In genomic region chr11:102536210-102536609, GRCm38 (mm10) we compare ENCODE assay signal across 28 mouse cellular contexts. TPM values are rescaled to one million over a fixed set of nuclear protein-coding genes. Genes with fewer than 3 reads are reported as not detected.
A peak's percentile ranks its signal among the peaks of the same experiment; 100 is the strongest.
DNase-seq lines count a peak whose midpoint lies in the region; ATAC-seq and TF ChIP-seq lines count a peak whose summit lies in the region.
"Had no signal": no experiment of that assay in that cellular context is flagged by ENCODE, and none has a peak within 500 bp of the region (broad histone marks: within the 10 kb centered on the region; RNA-seq: fewer than 3 reads in every experiment).

No protein-coding gene starts in this region.

- H3K9ac ChIP-seq in forebrain, embryonic 15.5 days (replicated peaks): no peak overlapping the region
- H3K9ac ChIP-seq in forebrain, postnatal 0 days: no peak overlapping the region
- H3K9ac ChIP-seq: hindbrain, embryonic 12.5 days; liver, embryonic 12.5 days; liver, postnatal 0 days; midbrain, embryonic 13.5 days; neural tube, embryonic 13.5 days; stomach, embryonic 15.5 days had no signal

- DNase-seq in forebrain, postnatal 0 days: no peak
- DNase-seq in NIH3T3 (ENCODE audit: low read depth): peak; percentile 60
- DNase-seq in fat pad, adult 2 months (ENCODE audit: extremely low read depth, low read depth, low spot score): peak; percentile 37
- no peak for DNase-seq in urinary bladder, postnatal 36 days (ENCODE audit: low spot score in 2 of 2)
- no peak for DNase-seq in urinary bladder, postnatal 4 days (ENCODE audit: low spot score in 2 of 2)
- DNase-seq in right cerebral cortex, postnatal 4 days: no peak
- DNase-seq: B cell, adult 2 months; cerebellum, adult 11 months; cerebellum, adult 9-10 months; cerebellum, postnatal 36 days; gastrocnemius, postnatal 25 days; heart, adult 18-20 months; heart, postnatal 36 days; kidney, adult 8-10 months; kidney, postnatal 10 days; liver, postnatal 0 days; thymus, postnatal 14 days had no signal

- TF ChIP-seq CTCF in forebrain, postnatal 0 days (IDR thresholded peaks at IDR 0.05; ENCODE audit: low read depth): no peak

- no peak overlapping the region for H3K4me2 ChIP-seq in forebrain, embryonic 15.5 days (replicated peaks)
- no peak overlapping the region for H3K4me2 ChIP-seq in forebrain, postnatal 0 days (ENCODE audit: low read depth)
- H3K4me2 ChIP-seq: heart, embryonic 11.5 days; hindbrain, embryonic 12.5 days; liver, embryonic 12.5 days; midbrain, embryonic 13.5 days; neural tube, embryonic 13.5 days; stomach, embryonic 15.5 days had no signal

- no peak for ATAC-seq in forebrain, embryonic 15.5 days (replicated peaks)
- no peak for ATAC-seq in forebrain, postnatal 0 days
- ATAC-seq: intestine, embryonic 16.5 days; liver, embryonic 12.5 days; liver, postnatal 0 days; midbrain, embryonic 13.5 days had no signal

- 0 out of 2 replicates have a peak overlapping the region, but pooled peaks have one; percentile 15 for H3K27ac ChIP-seq in forebrain, embryonic 15.5 days (replicated peaks)
- H3K27ac ChIP-seq in forebrain, postnatal 0 days (ENCODE audit: low read depth, low read length): no peak overlapping the region
- H3K27ac ChIP-seq: hindbrain, embryonic 12.5 days; liver, embryonic 12.5 days; macrophage; midbrain, embryonic 13.5 days; neural tube, embryonic 13.5 days; stomach, embryonic 15.5 days had no signal

- no peak overlapping the region for H3K4me3 ChIP-seq in forebrain, embryonic 15.5 days
- H3K4me3 ChIP-seq in forebrain, postnatal 0 days (ENCODE audit: low read depth, low read length): no peak overlapping the region
- H3K4me3 ChIP-seq: hindbrain, embryonic 12.5 days; liver, embryonic 12.5 days; midbrain, embryonic 13.5 days; neural tube, embryonic 13.5 days; stomach, embryonic 15.5 days had no signal

- no peaks in the 10 kb centered on the region for H3K27me3 ChIP-seq in forebrain, embryonic 15.5 days
- no peaks in the 10 kb centered on the region for H3K27me3 ChIP-seq in forebrain, postnatal 0 days (ENCODE audit: insufficient read depth, low read length)
- H3K27me3 ChIP-seq: hindbrain, embryonic 12.5 days; liver, embryonic 12.5 days; midbrain, embryonic 13.5 days; neural tube, embryonic 13.5 days; stomach, embryonic 15.5 days had no signal

- 0 out of 2 replicates have a peak, but pooled peaks cover 13% of the 10 kb centered on the region for H3K4me1 ChIP-seq in forebrain, embryonic 15.5 days
- no peaks in the 10 kb centered on the region for H3K4me1 ChIP-seq in forebrain, postnatal 0 days (ENCODE audit: insufficient read depth)
- H3K4me1 ChIP-seq: hindbrain, embryonic 12.5 days; midbrain, embryonic 13.5 days; stomach, embryonic 15.5 days had no signal

- whole genome bisulfite sequencing in forebrain, embryonic 15.5 days: 36% methylated on average over 3 of the region's 3 CpGs
- WGBS in forebrain, postnatal 0 days: 29% methylated on average over 3 of the region's 3 CpGs

- no peaks in the 10 kb centered on the region for H3K9me3 ChIP-seq in forebrain, embryonic 15.5 days
- no peaks in the 10 kb centered on the region for H3K9me3 ChIP-seq in forebrain, postnatal 0 days (ENCODE audit: low read length)
- H3K9me3 ChIP-seq: hindbrain, embryonic 12.5 days; liver, embryonic 12.5 days; midbrain, embryonic 13.5 days; neural tube, embryonic 13.5 days; stomach, embryonic 15.5 days had no signal

- H3K36me3 ChIP-seq in forebrain, embryonic 15.5 days: peaks cover 9% of the 10 kb centered on the region; the same call in 1 of the 2 replicates
- H3K36me3 ChIP-seq in forebrain, postnatal 0 days (ENCODE audit: insufficient read depth): peaks cover 7% of the 10 kb centered on the region; the same call in 1 of the 2 replicates
- H3K36me3 ChIP-seq: stomach, embryonic 15.5 days had no signal

RNA-seq across cellular contexts. Expression of gene Gpatch8, which starts 20.0 kb away (rescaled TPM):
- polyA plus RNA-seq in forebrain, embryonic 15.5 days (2015; fragmentation: Nextera tagmentation; extraction: Ambion mirVana): 77.6 and 80.8 TPM in 2 replicates
- 29.5 and 31.1 TPM in 2 replicates for total RNA-seq in forebrain, postnatal 0 days (2014; rRNA removed)
- 25.2 and 45.5 TPM in 2 replicates for polyA plus RNA-seq in forebrain, postnatal 0 days (2015; fragmentation: Nextera tagmentation; extraction: Ambion mirVana)

RNA-seq across cellular contexts. Expression of gene Gm11627, which starts 43.1 kb away (rescaled TPM):
- 8.2 and 10.1 TPM in 2 replicates for polyA plus RNA-seq in forebrain, embryonic 15.5 days (2015; fragmentation: Nextera tagmentation; extraction: Ambion mirVana)
- 2.6 and 5.5 TPM in 2 replicates for total RNA-seq in forebrain, postnatal 0 days (2014; rRNA removed)
- 3.7 and 5.9 TPM in 2 replicates for polyA plus RNA-seq in forebrain, postnatal 0 days (2015; fragmentation: Nextera tagmentation; extraction: Ambion mirVana)
- total RNA-seq: adrenal gland, adult 18-20 months; megakaryocyte-erythroid progenitor cell, adult 5-6 weeks had no signal
- polyA plus RNA-seq: liver, postnatal 0 days; macrophage had no signal

Comparison
In these comparisons a context has a peak if more than half of its experiments do, and no peak if none do; other contexts are left out.
1. DNase-seq: peak in NIH3T3 (single experiment) and fat pad, adult 2 months (single experiment); none in forebrain, postnatal 0 days (single experiment), urinary bladder, postnatal 36 days (0 of 2), urinary bladder, postnatal 4 days (0 of 2) and right cerebral cortex, postnatal 4 days (single experiment).